8 mouse cellular contexts compared by ENCODE assay signal in genomic region chr5:65724311-65725054, GRCm38 (mm10). TPM values are rescaled to one million over a fixed set of nuclear protein-coding genes. Genes with fewer than 3 reads are reported as not detected.
DNase-seq lines count a peak whose midpoint lies in the region; ATAC-seq and TF ChIP-seq lines count a peak whose summit lies in the region.

No protein-coding gene starts in this region.

- H3K4me3 ChIP-seq in cerebellum, adult 2 months (replicated peaks; ENCODE audit: insufficient read depth, low read depth, low read length): peak overlapping the region; percentile 66
- peak overlapping the region; percentile 39 for H3K4me3 ChIP-seq in forebrain, postnatal 0 days (ENCODE audit: low read depth, low read length)
- H3K4me3 ChIP-seq in lung, embryonic 14.5 days (ENCODE audit: low read depth, low read length): peak overlapping the region; percentile 38

- DNase-seq in MEL-GATA-1-ER (ENCODE audit: extremely low read depth, low read depth): peak; percentile 90
- peak; percentile 33 to 44 for DNase-seq in cerebellum, adult 2 months
- DNase-seq in forebrain, postnatal 0 days: peak; percentile 73
- DNase-seq in heart, postnatal 4 days: peak; percentile 57
- DNase-seq in layer of hippocampus, adult 8-10 months (ENCODE audit: low spot score in 2 of 2): peak; percentile 32 to 45
- peak; percentile 84 for DNase-seq in lung, embryonic 14.5 days
- DNase-seq in thymus, adult 18-20 months: peak; percentile 49 to 68

- TF ChIP-seq CTCF in cerebellum, adult 2 months (IDR thresholded peaks at IDR 0.05; ENCODE audit: borderline replicate concordance, insufficient read depth, low read depth, low read length): peak; percentile 37; the same call in 1 of the 2 replicates
- peak; percentile 59 for TF ChIP-seq CTCF in forebrain, postnatal 0 days (IDR thresholded peaks at IDR 0.05; ENCODE audit: low read depth)
- peak; percentile 56 for TF ChIP-seq CTCF in lung, embryonic 14.5 days (IDR thresholded peaks at IDR 0.05; ENCODE audit: low read depth)

- peak; percentile 92 for ATAC-seq in forebrain, postnatal 0 days
- ATAC-seq in lung, embryonic 14.5 days (ENCODE audit: insufficient read depth): peak; percentile 90
- peak; percentile 87 for ATAC-seq in neutrophil, adult 5-6 weeks (ENCODE audit: extremely low read depth, insufficient number of reproducible peaks, low FRiP score, poor library complexity, severe bottlenecking)

- peak overlapping the region; percentile 61 for H3K4me2 ChIP-seq in forebrain, postnatal 0 days (ENCODE audit: low read depth)
- peak overlapping the region; percentile 76 for H3K4me2 ChIP-seq in lung, embryonic 14.5 days

- H3K27ac ChIP-seq in cerebellum, adult 2 months (ENCODE audit: insufficient read depth, low read length): peak overlapping the region; percentile 63; the same call in 1 of the 2 replicates
- peak overlapping the region; percentile 87 for H3K27ac ChIP-seq in forebrain, postnatal 0 days (ENCODE audit: low read depth, low read length)
- H3K27ac ChIP-seq in lung, embryonic 14.5 days (ENCODE audit: low read depth): peak overlapping the region; percentile 95

- 0 out of 2 replicates have a peak, but pooled peaks cover 3% of the 10 kb centered on the region for H3K4me1 ChIP-seq in cerebellum, adult 2 months (ENCODE audit: control insufficient read depth, insufficient read depth, low read length)
- no peaks in the 10 kb centered on the region for H3K4me1 ChIP-seq in forebrain, postnatal 0 days (ENCODE audit: insufficient read depth)
- no peaks in the 10 kb centered on the region for H3K4me1 ChIP-seq in lung, embryonic 14.5 days (ENCODE audit: insufficient read depth)

- H3K9me3 ChIP-seq in forebrain, postnatal 0 days (ENCODE audit: low read length): no peaks in the 10 kb centered on the region
- no peaks in the 10 kb centered on the region for H3K9me3 ChIP-seq in lung, embryonic 14.5 days (ENCODE audit: low read depth, low read length)

- 2% methylated on average over 23 of the region's 23 CpGs for WGBS in cerebellum, adult 2 months
- 2% methylated on average over 23 of the region's 23 CpGs for WGBS in forebrain, postnatal 0 days
- under 1% methylated on average over 23 of the region's 23 CpGs for WGBS in lung, embryonic 14.5 days

- H3K36me3 ChIP-seq in forebrain, postnatal 0 days (ENCODE audit: insufficient read depth): no peaks in the 10 kb centered on the region
- no peaks in the 10 kb centered on the region for H3K36me3 ChIP-seq in lung, embryonic 14.5 days (ENCODE audit: insufficient read depth)

- peak overlapping the region; percentile 52 for H3K9ac ChIP-seq in forebrain, postnatal 0 days
- H3K9ac ChIP-seq in lung, embryonic 14.5 days: peak overlapping the region; percentile 59

- no peaks in the 10 kb centered on the region for H3K27me3 ChIP-seq in cerebellum, adult 2 months (ENCODE audit: control insufficient read depth, insufficient read depth, low read length)
- H3K27me3 ChIP-seq in forebrain, postnatal 0 days (ENCODE audit: insufficient read depth, low read length): no peaks in the 10 kb centered on the region
- no peaks in the 10 kb centered on the region for H3K27me3 ChIP-seq in lung, embryonic 14.5 days (ENCODE audit: insufficient read depth, low read length)

- no peak for TF ChIP-seq POLR2A in cerebellum, adult 2 months (IDR thresholded peaks at IDR 0.05; ENCODE audit: borderline replicate concordance, insufficient read depth, low read length)

RNA-seq across cellular contexts. Expression of gene Pds5a, which starts 26.4 kb away (rescaled TPM):
- polyA plus RNA-seq in cerebellum, adult 2 months (2012; rRNA removed): 58.3 and 62.1 TPM in 2 replicates
- total RNA-seq in forebrain, postnatal 0 days (2014; rRNA removed): 84.2 and 87.5 TPM in 2 replicates
- 15.5 and 23.0 TPM in 2 replicates for polyA plus RNA-seq in forebrain, postnatal 0 days (2015; fragmentation: Nextera tagmentation; extraction: Ambion mirVana)
- total RNA-seq in heart, postnatal 4 days (2021): 10 to 100 TPM; 88.1 to 93.2 TPM
- total RNA-seq in layer of hippocampus, adult 8-10 months (2022): 100 to 1,000 TPM in 1 of 4 experiments, 10 to 100 TPM in 3; 77.7 to 101 (median 85.5) TPM
- polyA plus RNA-seq in lung, embryonic 14.5 days (2014; fragmentation: Nextera tagmentation; extraction: Ambion mirVana): 107 and 113 TPM in 2 replicates
- 224 and 259 TPM in 2 replicates for total RNA-seq in neutrophil, adult 5-6 weeks (2017)

RNA-seq across cellular contexts. Expression of gene N4bp2, which starts 38.8 kb away (rescaled TPM):
- polyA plus RNA-seq in cerebellum, adult 2 months (2012; rRNA removed): 5.4 and 5.7 TPM in 2 replicates
- total RNA-seq in forebrain, postnatal 0 days (2014; rRNA removed): 27.4 and 37.7 TPM in 2 replicates
- 5.5 and 8.6 TPM in 2 replicates for polyA plus RNA-seq in forebrain, postnatal 0 days (2015; fragmentation: Nextera tagmentation; extraction: Ambion mirVana)
- total RNA-seq in heart, postnatal 4 days (2021): 10 to 100 TPM; 33.7 to 36.6 TPM
- total RNA-seq in layer of hippocampus, adult 8-10 months (2022): 10 to 100 TPM in 2 of 4 experiments, 1 to 10 TPM in 2; 9.2 to 12.1 (median 10.0) TPM
- 33.0 and 33.2 TPM in 2 replicates for polyA plus RNA-seq in lung, embryonic 14.5 days (2014; fragmentation: Nextera tagmentation; extraction: Ambion mirVana)
- total RNA-seq in neutrophil, adult 5-6 weeks (2017): 88.0 and 102 TPM in 2 replicates

Comparison
In these comparisons a context has a peak if more than half of its experiments do, and no peak if none do; other contexts are left out.
1. Peak in every context shown above with its lines: DNase-seq, ATAC-seq, H3K4me3 ChIP-seq and H3K27ac ChIP-seq.
2. DNase-seq: peak in every context shown above with its lines; median percentile 90 in MEL-GATA-1-ER; 84 in lung, embryonic 14.5 days; 73 in forebrain, postnatal 0 days; 58 in thymus, adult 18-20 months; 57 in heart, postnatal 4 days; 38 in cerebellum, adult 2 months; 38 in layer of hippocampus, adult 8-10 months.